Mouse (Mus musculus) forebrain, embryonic 16.5 days (tissue): ENCODE data around the gene Btf3. TPM values are rescaled to one million over a fixed set of nuclear protein-coding genes. Genes with fewer than 3 reads are reported as not detected.

Source experiments
- ATAC-seq: fragments of 200-750 bp; cut with Nextera tagmentation; 2 replicates; pipeline ENCODE4 v1.8.0; 2017; ENCODE audit warnings: mild to moderate bottlenecking, moderate library complexity
- H3K27ac ChIP-seq: fragments of 300-500 bp; sonication (generic); 2 replicates; pipeline ENCODE4 v1.5.1; 2014; ENCODE audit warnings: low read length, control low read depth
- H3K27me3 ChIP-seq: fragments of 300-500 bp; sonication (generic); replicated peaks from 2 replicates; pipeline ENCODE4 v1.6.1; 2014; ENCODE audit warnings: low read length; ENCODE audit not compliant: control insufficient read depth, insufficient read depth
- H3K36me3 ChIP-seq: fragments of 300-500 bp; sonication (generic); 2 replicates; pipeline ENCODE4 v1.6.1; 2014; ENCODE audit not compliant: control insufficient read depth, insufficient read depth
- H3K4me1 ChIP-seq: fragments of 300-500 bp; sonication (generic); replicated peaks from 2 replicates; pipeline ENCODE4 v1.6.1; 2014; ENCODE audit warnings: low read length; ENCODE audit not compliant: control insufficient read depth, insufficient read depth
- H3K4me2 ChIP-seq: fragments of 300-500 bp; sonication (generic); 2 replicates; pipeline ENCODE4 v1.6.1; 2014; ENCODE audit warnings: mild to moderate bottlenecking, low read length, control low read depth
- H3K4me3 ChIP-seq: fragments of 300-500 bp; sonication (generic); replicated peaks from 2 replicates; pipeline ENCODE4 v1.5.1; 2014; ENCODE audit warnings: mild to moderate bottlenecking, low read length, control low read depth
- H3K9ac ChIP-seq: fragments of 300-500 bp; sonication (generic); replicated peaks from 2 replicates; pipeline ENCODE4 v1.6.1; 2014; ENCODE audit warnings: low read depth, low read length, control low read depth
- H3K9me3 ChIP-seq: fragments of 300-500 bp; sonication (generic); 2 replicates; pipeline ENCODE4 v1.6.1; 2016; ENCODE audit warnings: low read length; ENCODE audit not compliant: control insufficient read depth
- WGBS: fragments of 180-500 bp; shearing (Covaris S2); extraction: QIAGEN DNeasy Blood & Tissue Kit; methylation state at CpG from one replicate; pipeline ENCODE4 v1.1.7; 2014; 5-methylcytosine and 5-hydroxymethylcytosine counted together
- polyA plus RNA-seq: library from polyadenylated mRNA; unstranded; fragments of >200 nt; fragmentation: Nextera tagmentation; extraction: Ambion mirVana; gene quantifications from 2 replicates; pipeline ENCODE4 v1.2.1, GENCODE M21; 2015

Gene Btf3
- polyA plus RNA-seq, 1 experiment from 2014 or later: 536 TPM

- H3K9me3 ChIP-seq: no peaks in the 10 kb centered on the region
- ATAC-seq: no peak
- H3K9ac ChIP-seq: peak overlapping the region; percentile 86
- no peaks in the 10 kb centered on the region for H3K27me3 ChIP-seq
- WGBS: 29% methylated on average over 5 of the region's 5 CpGs
- H3K4me1 ChIP-seq: peaks cover 21% of the 10 kb centered on the region
- peak overlapping the region; percentile 90 for H3K4me2 ChIP-seq
- H3K27ac ChIP-seq: no peak overlapping the region
- peak overlapping the region; percentile 73 for H3K4me3 ChIP-seq
- peaks cover 11% of the 10 kb centered on the region for H3K36me3 ChIP-seq
Observed at GRCm38 (mm10) chr13:98264111-98264510, 52.7 kb downstream of the Btf3 start.

- Histone ChIP-seq H3K9ac (peak overlapping the region; percentile 86), H3K27me3 (no peaks in the 10 kb centered on the region), H3K9me3 (no peaks in the 10 kb centered on the region), H3K36me3 (peaks cover 12% of the 10 kb centered on the region), H3K27ac (peak overlapping the region; percentile 93), H3K4me2 (peak overlapping the region; percentile 90), H3K4me3 (peak overlapping the region; percentile 73), H3K4me1 (peaks cover 21% of the 10 kb centered on the region)
- ATAC-seq: peak; percentile 37
- under 1% methylated on average over 16 of the region's 16 CpGs for WGBS
Observed at GRCm38 (mm10) chr13:98263458-98263987, 53.3 kb downstream of the Btf3 start.

- Histone ChIP-seq H3K27me3 (no peaks in the 10 kb centered on the region), H3K4me2 (peak within 1 kb of the TSS; percentile 96), H3K9me3 (no peaks in the 10 kb centered on the region), H3K4me1 (peaks cover 21% of the 10 kb centered on the region), H3K27ac (peak within 1 kb of the TSS; percentile 93), H3K9ac (peak within 1 kb of the TSS; percentile 86), H3K4me3 (peak within 1 kb of the TSS; percentile 73), H3K36me3 (peaks cover 15% of the 10 kb centered on the region)
- ATAC-seq: peak; percentile 99
- under 1% methylated on average over 71 of the region's 71 CpGs for WGBS
Observed at GRCm38 (mm10) chr13:98262636-98263457, 54.0 kb downstream of the Btf3 start, which contains the start of the genes Utp15 and Ankra2. Gene Utp15 (minus strand): TSS chr13:98263041. Gene Ankra2 (plus strand): TSS chr13:98263074.

Other genes with a start within 250 kb of the Btf3 start
- gene Arhgef28, start 110.6 kb downstream of the Btf3 start, polyA plus RNA-seq: 16.3 and 17.3 TPM in 2 replicates
- 37.3 and 38.9 TPM in 2 replicates for gene Utp15, start 54.0 kb downstream of the Btf3 start, polyA plus RNA-seq
- gene Ankra2, start 53.9 kb downstream of the Btf3 start, polyA plus RNA-seq: 55.9 and 65.2 TPM in 2 replicates
- not detected in 2 replicates for gene Gm21976, start 37.1 kb downstream of the Btf3 start, polyA plus RNA-seq
- 0.46 and 0.50 TPM in 2 replicates for gene Foxd1, start 37.2 kb upstream of the Btf3 start, polyA plus RNA-seq
- gene Gm10320, start 175.0 kb upstream of the Btf3 start, polyA plus RNA-seq: 0.60 and 1.3 TPM in 2 replicates